Mouse (Mus musculus) hindbrain, embryonic 12.5 days (tissue): ENCODE measurements around the gene Odf4. TPM values are rescaled to one million over a fixed set of nuclear protein-coding genes. Genes with fewer than 3 reads are reported as not detected.
"Not testable (repeated sequence)": the region's sequence is repeated elsewhere in the genome, so short reads cannot be mapped to it uniquely, and the experiment has no call there.

Experiments used
- ATAC-seq: fragments of 200-750 bp; cut with Nextera tagmentation; 2 replicates; pipeline ENCODE4 v1.8.0; 2017; ENCODE audit warnings: moderate TSS enrichment; ENCODE audit not compliant: low FRiP score
- H3K27ac ChIP-seq: fragments of 300-500 bp; sonication (generic); 2 replicates; pipeline ENCODE4 v1.5.1; 2016; ENCODE audit warnings: mild to moderate bottlenecking
- H3K27me3 ChIP-seq: fragments of 300-500 bp; sonication (generic); 2 replicates; pipeline ENCODE4 v1.6.1; 2016; ENCODE audit warnings: mild to moderate bottlenecking
- H3K36me3 ChIP-seq: fragments of 300-500 bp; sonication (generic); 2 replicates; pipeline ENCODE4 v1.6.1; 2016; ENCODE audit warnings: mild to moderate bottlenecking
- H3K4me1 ChIP-seq: fragments of 300-500 bp; sonication (generic); 2 replicates; pipeline ENCODE4 v1.6.1; 2016
- H3K4me2 ChIP-seq: fragments of 300-500 bp; sonication (generic); replicated peaks from 2 replicates; pipeline ENCODE4 v1.6.1; 2016; ENCODE audit warnings: mild to moderate bottlenecking
- H3K4me3 ChIP-seq: fragments of 300-500 bp; sonication (generic); 2 replicates; pipeline ENCODE4 v1.5.1; 2016; ENCODE audit warnings: mild to moderate bottlenecking
- H3K9ac ChIP-seq: fragments of 300-500 bp; sonication (generic); 2 replicates; pipeline ENCODE4 v1.6.1; 2016; ENCODE audit warnings: mild to moderate bottlenecking, moderate library complexity
- H3K9me3 ChIP-seq: fragments of 300-500 bp; sonication (generic); replicated peaks from 2 replicates; pipeline ENCODE4 v1.6.1; 2016; ENCODE audit warnings: mild to moderate bottlenecking
- WGBS: fragments of 180-500 bp; shearing (Covaris S2); methylation state at CpG from one replicate; pipeline ENCODE4 v1.1.7; 2016; 5-methylcytosine and 5-hydroxymethylcytosine counted together
- polyA plus RNA-seq: library from polyadenylated mRNA; unstranded; fragments of >200 nt; fragmentation: Nextera tagmentation; extraction: Ambion mirVana; gene quantifications from 2 replicates; pipeline ENCODE4 v1.2.1, GENCODE M21; 2016

Gene Odf4
- polyA plus RNA-seq, 1 experiment from 2014 or later, result not detected

GRCm38 (mm10) chr11:68946001-68946400, 19.1 kb upstream of the Odf4 start:
- WGBS, result 91% methylated on average over 4 of the region's 4 CpGs
- no peak for ATAC-seq
- peak overlapping the region; percentile 45 for H3K4me2 ChIP-seq

GRCm38 (mm10) chr11:68945245-68945644, 18.4 kb upstream of the Odf4 start:
- 69% methylated on average over 2 of the region's 2 CpGs for WGBS
- H3K36me3 ChIP-seq, result no peaks in the 10 kb centered on the region
- H3K9me3 ChIP-seq, result no peaks in the 10 kb centered on the region
- no peak overlapping the region for H3K9ac ChIP-seq
- H3K4me1 ChIP-seq, result peaks cover 7% of the 10 kb centered on the region
- no peak overlapping the region for H3K27ac ChIP-seq
- ATAC-seq, result no peak
- H3K27me3 ChIP-seq, result peaks cover 24% of the 10 kb centered on the region
- no peak overlapping the region for H3K4me3 ChIP-seq
- H3K4me2 ChIP-seq, result no peak overlapping the region

More at GRCm38 (mm10) chr11:68946001-68946400, 19.1 kb upstream of the Odf4 start:
- Histone ChIP-seq H3K9ac (no peak overlapping the region), H3K27me3 (peaks cover 26% of the 10 kb centered on the region), H3K36me3 (no peaks in the 10 kb centered on the region), H3K27ac (no peak overlapping the region), H3K4me3 (no peak overlapping the region), H3K4me1 (peaks cover 2% of the 10 kb centered on the region; the same call in 1 of the 2 replicates), H3K9me3 (no peaks in the 10 kb centered on the region)

DNA sequence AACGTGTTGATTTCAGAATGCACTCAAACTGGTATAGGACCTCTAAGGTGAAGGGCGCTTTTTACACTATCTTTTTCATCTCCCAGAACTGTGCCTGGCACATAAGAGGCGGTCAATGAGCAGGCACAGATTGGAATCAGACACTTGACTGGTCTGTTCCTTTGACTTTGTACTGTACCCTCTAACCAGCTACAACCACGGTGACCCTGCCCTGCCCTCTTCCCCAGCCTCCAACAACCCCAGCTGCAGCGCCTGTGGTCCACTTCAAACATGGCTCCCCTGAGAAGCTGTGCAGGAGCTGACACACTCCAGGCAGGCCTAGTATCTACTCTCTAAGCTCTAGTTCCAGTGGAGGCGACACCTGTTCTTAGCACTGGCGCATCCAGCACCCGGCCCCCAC, 15.8 kb upstream of the Odf4 start:
- no peaks in the 10 kb centered on the region for H3K36me3 ChIP-seq
- H3K4me2 ChIP-seq, result no peak overlapping the region
- no peaks in the 10 kb centered on the region for H3K9me3 ChIP-seq
- peaks cover 8% of the 10 kb centered on the region for H3K4me1 ChIP-seq
- 90% methylated on average over 8 of the region's 8 CpGs for WGBS
- H3K27ac ChIP-seq, result no peak overlapping the region
- H3K27me3 ChIP-seq, result peaks cover 20% of the 10 kb centered on the region
- no peak overlapping the region for H3K4me3 ChIP-seq
- ATAC-seq, result no peak
- no peak overlapping the region for H3K9ac ChIP-seq

DNA sequence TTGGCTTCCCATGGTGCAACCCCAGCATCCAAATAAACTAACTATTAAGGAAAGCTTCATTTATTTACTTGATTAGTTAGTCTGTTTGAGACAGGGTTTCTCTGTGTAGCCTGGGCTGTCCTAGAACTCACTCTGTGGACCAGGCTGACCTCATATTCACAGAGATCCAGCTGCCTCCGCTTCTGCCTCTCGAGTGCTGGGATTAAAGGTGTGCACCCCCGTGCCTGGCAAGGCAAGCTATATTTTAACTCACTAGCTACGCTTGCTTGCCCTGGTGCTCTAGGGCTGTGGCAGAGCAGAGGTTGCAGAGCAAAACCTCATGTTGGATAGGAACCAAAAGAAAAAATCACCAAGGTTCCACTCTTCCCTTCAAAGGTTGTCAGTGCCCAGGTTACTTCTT, 13.6 kb upstream of the Odf4 start:
- Histone ChIP-seq H3K27me3 (no peaks in the 10 kb centered on the region), H3K4me2 (peak overlapping the region; percentile 61), H3K4me3 (peak overlapping the region; percentile 46), H3K9ac (peak overlapping the region; percentile 67), H3K27ac (no peak overlapping the region), H3K9me3 (no peaks in the 10 kb centered on the region), H3K4me1 (peaks cover 6% of the 10 kb centered on the region), H3K36me3 (no peaks in the 10 kb centered on the region)
- 67% methylated on average over 4 of the region's 4 CpGs for WGBS
- no peak for ATAC-seq

GRCm38 (mm10) chr11:68939451-68940304, 12.8 kb upstream of the Odf4 start:
- ATAC-seq, result peak; percentile 98
- no peaks in the 10 kb centered on the region for H3K9me3 ChIP-seq
- peaks cover 6% of the 10 kb centered on the region for H3K4me1 ChIP-seq
- whole genome bisulfite sequencing, result 3% methylated on average over 16 of the region's 16 CpGs
- peak overlapping the region; percentile 70 for H3K27ac ChIP-seq
- no peaks in the 10 kb centered on the region for H3K36me3 ChIP-seq
- H3K27me3 ChIP-seq, result no peaks in the 10 kb centered on the region
- peak overlapping the region; percentile 46 for H3K4me3 ChIP-seq
- H3K9ac ChIP-seq, result peak overlapping the region; percentile 67
- H3K4me2 ChIP-seq, result peak overlapping the region; percentile 61

GRCm38 (mm10) chr11:68936951-68937350, 10.1 kb upstream of the Odf4 start:
- ATAC-seq, H3K9ac ChIP-seq, H3K27me3 ChIP-seq, H3K4me2 ChIP-seq, H3K4me3 ChIP-seq, H3K36me3 ChIP-seq, H3K9me3 ChIP-seq, H3K4me1 ChIP-seq, H3K27ac ChIP-seq: not testable (repeated sequence)
- 84% methylated on average over 4 of the region's 4 CpGs for WGBS

DNA sequence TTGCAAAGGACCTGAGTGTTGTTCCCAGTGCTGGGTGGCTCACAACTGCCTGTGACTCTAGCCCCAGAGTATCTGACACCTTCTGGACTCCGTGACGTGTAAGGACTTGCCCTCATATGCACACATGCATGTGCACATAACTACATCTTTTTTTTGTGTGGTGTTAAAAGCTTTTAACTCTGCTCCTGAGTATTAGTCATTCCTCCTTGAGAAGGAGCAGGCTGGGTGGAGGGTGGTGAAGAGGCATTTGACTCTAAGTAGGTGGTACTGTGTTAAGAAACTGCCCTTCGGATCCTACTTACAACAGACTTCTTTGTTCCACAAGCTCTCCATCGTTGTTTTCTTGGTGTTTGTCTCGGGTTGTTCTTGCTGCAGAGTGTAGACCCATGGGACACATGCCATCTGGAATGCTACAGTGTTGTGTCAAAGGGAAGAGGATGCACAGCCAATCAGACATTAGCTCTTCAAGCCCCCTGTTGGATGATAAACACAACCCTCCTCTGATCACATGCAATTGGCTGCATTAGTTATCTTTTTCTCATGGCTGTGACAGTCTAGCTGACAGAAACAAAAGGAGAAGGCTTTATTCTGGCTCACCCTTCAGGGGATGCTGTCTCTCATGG, 7.1 kb upstream of the Odf4 start:
- Histone ChIP-seq H3K27ac (peak overlapping the region; percentile 18; the same call in 1 of the 2 replicates), H3K27me3 (no peaks in the 10 kb centered on the region), H3K9me3 (no peaks in the 10 kb centered on the region), H3K4me1 (0 out of 2 replicates have a peak, but pooled peaks cover 3% of the 10 kb centered on the region), H3K9ac (no peak overlapping the region), H3K36me3 (no peaks in the 10 kb centered on the region), H3K4me2 (no peak overlapping the region), H3K4me3 (no peak overlapping the region)
- 76% methylated on average over 5 of the region's 5 CpGs for WGBS
- no peak for ATAC-seq

DNA sequence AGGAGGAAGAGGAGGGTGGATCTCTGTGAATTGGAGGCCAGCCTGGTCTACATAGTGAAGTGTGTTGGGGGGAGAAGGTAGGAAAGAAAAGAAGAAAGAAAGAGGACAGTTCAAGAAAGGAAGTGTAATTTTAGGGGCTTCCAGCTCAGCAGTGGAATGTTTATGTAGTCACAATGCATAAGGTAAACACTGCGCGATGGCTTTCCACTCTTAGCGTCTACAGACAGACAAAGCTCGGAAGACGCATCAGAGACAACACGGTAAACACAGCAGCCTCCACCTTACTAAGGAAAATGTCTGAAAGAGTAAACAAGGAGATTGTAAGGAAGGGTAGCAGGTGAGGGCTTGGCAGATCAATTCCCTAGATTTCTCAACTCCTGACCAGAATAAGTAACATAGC, 3.1 kb upstream of the Odf4 start:
- H3K27ac ChIP-seq, result no peak overlapping the region
- H3K9ac ChIP-seq, result no peak overlapping the region
- no peaks in the 10 kb centered on the region for H3K27me3 ChIP-seq
- WGBS, result 86% methylated on average over 6 of the region's 6 CpGs
- ATAC-seq, result no peak
- no peak overlapping the region for H3K4me3 ChIP-seq
- no peak overlapping the region for H3K4me2 ChIP-seq
- no peaks in the 10 kb centered on the region for H3K9me3 ChIP-seq
- H3K4me1 ChIP-seq, result 0 out of 2 replicates have a peak, but pooled peaks cover 3% of the 10 kb centered on the region
- H3K36me3 ChIP-seq, result no peaks in the 10 kb centered on the region

- no peak overlapping the region for H3K9ac ChIP-seq
- no peaks in the 10 kb centered on the region for H3K4me1 ChIP-seq
- H3K4me3 ChIP-seq, result no peak overlapping the region
- WGBS, result 91% methylated on average over 2 of the region's 2 CpGs
- no peaks in the 10 kb centered on the region for H3K9me3 ChIP-seq
- no peak overlapping the region for H3K4me2 ChIP-seq
- no peaks in the 10 kb centered on the region for H3K27me3 ChIP-seq
- no peak overlapping the region for H3K27ac ChIP-seq
- H3K36me3 ChIP-seq, result no peaks in the 10 kb centered on the region
- no peak for ATAC-seq
Measured at GRCm38 (mm10) chr11:68924749-68925148, 2.1 kb downstream of the Odf4 start.

DNA sequence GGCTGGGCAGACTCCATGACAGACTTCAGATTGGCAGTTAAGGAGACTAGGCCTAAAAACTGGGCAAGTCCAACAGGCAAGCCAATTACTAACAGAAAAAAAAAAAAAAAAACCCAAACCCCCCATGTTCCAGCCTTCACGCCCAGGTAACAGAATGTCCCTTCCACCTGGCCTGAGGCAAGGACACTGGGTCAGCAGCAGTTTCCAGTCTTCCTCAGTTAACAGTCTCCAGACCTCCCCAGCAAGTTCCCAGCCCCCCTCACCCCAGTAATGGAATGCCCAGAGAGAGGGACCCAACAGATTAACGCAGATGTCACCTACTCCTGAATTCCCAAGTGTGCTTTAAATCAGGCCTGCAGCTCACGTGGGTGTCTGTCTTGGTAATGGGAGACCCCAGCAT, 3.7 kb downstream of the Odf4 start:
- Histone ChIP-seq H3K27ac (no peak overlapping the region), H3K27me3 (no peaks in the 10 kb centered on the region), H3K4me1 (no peaks in the 10 kb centered on the region), H3K9ac (no peak overlapping the region), H3K4me2 (no peak overlapping the region), H3K9me3 (no peaks in the 10 kb centered on the region), H3K36me3 (no peaks in the 10 kb centered on the region), H3K4me3 (no peak overlapping the region)
- WGBS, result 64% methylated on average over 3 of the region's 3 CpGs
- ATAC-seq, result no peak

DNA sequence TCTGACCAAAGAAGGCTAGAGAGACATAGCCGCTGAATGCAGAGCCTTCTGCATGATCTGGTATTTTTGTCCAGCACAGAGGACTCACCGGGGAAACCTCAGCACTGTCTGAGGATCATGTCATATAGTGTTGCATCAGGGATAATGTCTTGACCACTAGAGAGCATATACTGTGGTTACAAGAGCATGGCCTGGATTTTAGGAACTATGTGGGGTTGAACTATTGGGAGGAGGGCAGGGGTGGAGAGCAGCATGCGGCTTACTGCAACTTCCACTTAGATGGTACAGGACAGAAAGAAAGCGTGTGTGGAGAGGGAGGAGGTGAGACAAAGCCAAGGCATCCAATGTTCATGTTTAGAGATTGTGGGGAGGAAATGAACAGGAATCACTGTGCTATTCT, 12.3 kb downstream of the Odf4 start:
- 95% methylated on average over 4 of the region's 4 CpGs for WGBS

DNA sequence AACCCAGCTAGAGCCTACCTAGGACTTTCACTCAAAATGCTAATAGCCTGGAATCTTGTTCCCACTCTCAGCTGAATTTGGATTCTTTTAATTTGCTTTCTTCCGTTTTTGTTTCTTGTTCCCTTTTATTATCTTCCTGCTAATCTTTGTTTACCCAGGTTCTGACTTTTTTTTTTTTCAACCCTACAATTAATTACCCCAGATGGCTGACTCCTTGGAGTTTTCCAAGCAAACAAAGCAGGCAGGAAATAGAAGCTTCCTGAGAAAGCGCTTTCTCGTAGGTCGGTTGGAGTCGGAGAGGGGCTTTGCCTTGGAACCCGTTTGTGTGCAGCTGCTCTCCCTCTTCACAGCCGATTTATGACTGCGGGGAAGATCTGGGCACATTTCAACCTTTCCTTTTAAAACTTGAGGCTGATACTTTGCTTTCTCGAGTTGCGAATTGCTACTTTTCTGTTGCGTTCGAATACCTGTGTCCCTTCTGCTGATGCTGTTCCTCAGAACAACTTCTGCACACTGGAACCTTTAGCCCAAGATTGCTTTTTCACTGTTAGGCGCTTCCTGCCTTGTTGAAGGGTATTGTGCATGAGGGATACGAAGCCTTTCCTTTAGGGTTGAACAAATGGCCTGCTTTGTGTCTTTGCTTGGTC, 15.2 kb downstream of the Odf4 start:
- ATAC-seq, result no peak
- H3K4me2 ChIP-seq, result no peak overlapping the region
- no peaks in the 10 kb centered on the region for H3K9me3 ChIP-seq
- H3K27me3 ChIP-seq, result no peaks in the 10 kb centered on the region
- H3K9ac ChIP-seq, result no peak overlapping the region
- no peak overlapping the region for H3K27ac ChIP-seq
- WGBS, result 66% methylated on average over 14 of the region's 14 CpGs
- H3K36me3 ChIP-seq, result peaks cover 4% of the 10 kb centered on the region; the same call in 1 of the 2 replicates
- H3K4me1 ChIP-seq, result no peaks in the 10 kb centered on the region
- no peak overlapping the region for H3K4me3 ChIP-seq

More for the DNA sequence above, 12.3 kb downstream of the Odf4 start:
- Histone ChIP-seq H3K36me3 (no peaks in the 10 kb centered on the region), H3K4me2 (no peak overlapping the region), H3K27ac (no peak overlapping the region), H3K4me1 (no peaks in the 10 kb centered on the region), H3K9me3 (no peaks in the 10 kb centered on the region), H3K27me3 (no peaks in the 10 kb centered on the region), H3K9ac (no peak overlapping the region), H3K4me3 (no peak overlapping the region)
- ATAC-seq, result no peak
